Mouse (Mus musculus) spleen, adult 2 months (tissue): ENCODE measurements around the gene Kiss1.

Experiments used
- CTCF ChIP-seq: fragments of 200-500 bp; IDR thresholded peaks from 2 replicates; pipeline ENCODE4 v1.5.1; 2011; ENCODE audit warnings: mild to moderate bottlenecking, inconsistent platforms; ENCODE audit not compliant: insufficient read depth, insufficient read length, insufficient replicate concordance; ENCODE audit errors: extremely low read depth
- POLR2A ChIP-seq: fragments of 200-500 bp; IDR thresholded peaks from 2 replicates; pipeline ENCODE4 v1.6.1; 2011; ENCODE audit warnings: low read depth, low read length, inconsistent platforms

DNA sequence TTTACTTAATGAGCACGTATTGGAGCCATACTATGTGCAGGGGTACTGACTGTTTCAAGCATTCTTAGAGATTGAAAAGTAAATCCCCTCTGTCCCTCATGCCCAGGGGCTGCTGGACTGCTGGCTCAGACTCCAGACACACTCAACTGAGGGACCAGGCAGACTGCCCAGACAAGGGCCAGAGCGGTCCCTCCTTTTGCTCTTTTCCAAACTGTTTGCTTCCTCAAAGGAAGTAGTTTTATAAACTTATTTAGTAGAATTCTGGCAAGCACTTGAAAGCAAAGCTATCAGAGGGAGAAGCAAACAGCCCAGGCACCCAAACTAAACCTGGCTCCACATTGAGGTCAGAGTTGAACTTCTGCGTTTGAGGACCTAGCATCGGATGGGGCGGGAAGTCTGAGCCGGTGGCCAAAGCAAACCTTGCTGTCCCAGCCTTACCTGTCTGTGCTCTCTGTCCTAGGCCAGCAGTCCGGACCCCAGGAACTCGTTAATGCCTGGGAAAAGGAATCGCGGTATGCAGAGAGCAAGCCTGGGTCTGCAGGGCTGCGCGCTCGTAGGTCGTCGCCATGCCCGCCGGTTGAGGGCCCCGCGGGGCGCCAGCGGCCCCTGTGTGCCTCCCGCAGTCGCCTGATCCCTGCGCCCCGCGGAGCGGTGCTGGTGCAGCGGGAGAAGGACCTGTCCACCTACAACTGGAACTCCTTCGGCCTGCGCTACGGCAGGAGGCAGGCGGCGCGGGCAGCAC is 7.4 kb downstream of the Kiss1 start:
- no peak for TF ChIP-seq CTCF
- no peak for TF ChIP-seq POLR2A
